Mouse (Mus musculus) lung, postnatal 14 days (tissue): ENCODE measurements around the gene Mid2.
"Not testable (repeated sequence)": the region's sequence is repeated elsewhere in the genome, so short reads cannot be mapped to it uniquely, and the experiment has no call there.

Source experiments
- DNase-seq: peaks from one replicate; pipeline ENCODE4 v3.0.0; 2021

Mid2 gene

GRCm38 (mm10) chrX:140664479-140665241 lies at the start of gene Mid2:
Gene Mid2 (plus strand): TSS chrX:140664599.
- peak; percentile 36 for DNase-seq

GRCm38 (mm10) chrX:140624875-140625594 lies 39.4 kb upstream of the Mid2 start:
- DNase-seq, result no peak

- no peak for DNase-seq
These were observed 26.4 kb upstream of the Mid2 start for GRCm38 (mm10) chrX:140638028-140638427.

GRCm38 (mm10) chrX:140639592-140639991 lies 24.8 kb upstream of the Mid2 start:
- no peak for DNase-seq

- DNase-seq, result no peak
These were observed 3.7 kb upstream of the Mid2 start for GRCm38 (mm10) chrX:140660731-140661130.

- DNase-seq, result no peak
These were observed 883 bp upstream of the Mid2 start for GRCm38 (mm10) chrX:140663516-140663915.

GRCm38 (mm10) chrX:140665242-140665810 lies 927 bp downstream of the Mid2 start:
- peak; percentile 29 for DNase-seq

GRCm38 (mm10) chrX:140675444-140675843 lies 11.0 kb downstream of the Mid2 start:
- no peak for DNase-seq

- peak; percentile 18 for DNase-seq
These were observed 23.9 kb downstream of the Mid2 start for GRCm38 (mm10) chrX:140688335-140688734.

- DNase-seq, result not testable (repeated sequence)
These were observed 33.6 kb downstream of the Mid2 start for GRCm38 (mm10) chrX:140697872-140698463.

GRCm38 (mm10) chrX:140703224-140703623 lies 38.8 kb downstream of the Mid2 start:
- no peak for DNase-seq

GRCm38 (mm10) chrX:140706077-140706476 lies 41.7 kb downstream of the Mid2 start:
- DNase-seq, result no peak

GRCm38 (mm10) chrX:140722400-140722799 lies 58.0 kb downstream of the Mid2 start:
- peak; percentile 59 for DNase-seq

- DNase-seq, result no peak
These were observed 74.6 kb downstream of the Mid2 start for GRCm38 (mm10) chrX:140738986-140739385.

GRCm38 (mm10) chrX:140743213-140743612 lies 78.8 kb downstream of the Mid2 start:
- DNase-seq, result no peak

- DNase-seq, result peak; percentile 1
These were observed 105.4 kb downstream of the Mid2 start for GRCm38 (mm10) chrX:140769794-140770193.

- no peak for DNase-seq
These were observed 140.9 kb downstream of the Mid2 start for GRCm38 (mm10) chrX:140805340-140805739.

GRCm38 (mm10) chrX:140813312-140814006 lies 149.1 kb downstream of the Mid2 start, which contains the start of gene Tex13b:
Gene Tex13b (minus strand): TSS chrX:140813433.
- no peak for DNase-seq
